Mouse (Mus musculus): Measurements from ENCODE around the gene Enam. TPM values are rescaled to one million over a fixed set of nuclear protein-coding genes. Genes with fewer than 3 reads are reported as not detected.
A peak's percentile ranks its signal among the peaks of the same experiment; 100 is the strongest.

Gene Enam
- total and polyA plus RNA-seq, 3 experiments: not detected

- peak; percentile 89 for TF ChIP-seq CTCF (IDR thresholded peaks at IDR 0.05)
- TF ChIP-seq EP300 (IDR thresholded peaks at IDR 0.05; ENCODE audit: insufficient read depth, low read depth, low read length): 0 out of 2 replicates have a peak, but pooled peaks have one; percentile 24
- peak; percentile 68 for TF ChIP-seq POLR2A (IDR thresholded peaks at IDR 0.05; ENCODE audit: insufficient read depth, low read depth, low read length)
- Histone ChIP-seq H3K36me3 (ENCODE audit: control insufficient read depth, insufficient read depth, low read length) (peaks cover 13% of the 10 kb centered on the region), H3K27ac (peak within 1 kb of the TSS; percentile 99), H3K4me1 (ENCODE audit: control insufficient read depth, insufficient read depth, low read length) (peaks cover 3% of the 10 kb centered on the region; the same call in 1 of the 2 replicates), H3K27me3 (ENCODE audit: control insufficient read depth, insufficient read depth, low read length) (no peaks in the 10 kb centered on the region), H3K79me2 (replicated peaks; ENCODE audit: control insufficient read depth, insufficient read depth, low read length) (peaks cover 3% of the 10 kb centered on the region; the same call in 1 of the 2 replicates), H3K4me3 (peak within 1 kb of the TSS; percentile 84), H3K9ac (ENCODE audit: low read depth, low read length) (peak within 1 kb of the TSS; percentile 94)
- under 1% methylated on average over 76 of the region's 76 CpGs for WGBS
- intact Hi-C loops (cut with DNase I): no loop called here
- peak; percentile 93 to 94 for DNase-seq
Measured at GRCm38 (mm10) chr5:88554086-88554886, 66.5 kb downstream of the Enam start, which contains the start of gene Utp3. Gene Utp3, plus strand, starts transcription at chr5:88554462.

Other genes starting within 250 kb of the Enam start
- not detected for gene Gm7714, start 219.1 kb upstream of the Enam start, total RNA-seq (2021)
- gene Gm7714, start 219.1 kb upstream of the Enam start, polyA plus RNA-seq (2012; rRNA removed): not detected in 2 replicates
- not detected for gene Prol1, start 170.7 kb upstream of the Enam start, total RNA-seq (2021)
- gene Prol1, start 170.7 kb upstream of the Enam start, polyA plus RNA-seq (2012; rRNA removed): not detected in 2 replicates
- gene Amtn, start 111.9 kb upstream of the Enam start, total RNA-seq (2021): not detected
- gene Amtn, start 111.9 kb upstream of the Enam start, polyA plus RNA-seq (2012; rRNA removed): 0.31 and 0.44 TPM in 2 replicates
- gene Ambn, start 32.0 kb upstream of the Enam start, total RNA-seq (2021): not detected
- not detected in 2 replicates for gene Ambn, start 32.0 kb upstream of the Enam start, polyA plus RNA-seq (2012; rRNA removed)
- under 1 TPM; 0.36 to 0.39 TPM for gene Jchain, start 39.9 kb downstream of the Enam start, total RNA-seq (2021)
- 3.1 and 3.9 TPM in 2 replicates for gene Jchain, start 39.9 kb downstream of the Enam start, polyA plus RNA-seq (2012; rRNA removed)
- gene Utp3, start 66.5 kb downstream of the Enam start, total RNA-seq (2021): 10 to 100 TPM; 19.9 to 22.7 TPM
- 6.9 and 8.8 TPM in 2 replicates for gene Utp3, start 66.5 kb downstream of the Enam start, polyA plus RNA-seq (2012; rRNA removed)
- 10 to 100 TPM; 11.6 to 13.3 TPM for gene Rufy3, start 77.1 kb downstream of the Enam start, total RNA-seq (2021)
- gene Rufy3, start 77.1 kb downstream of the Enam start, polyA plus RNA-seq (2012; rRNA removed): 4.7 and 7.2 TPM in 2 replicates
- 100 to 1,000 TPM; 187 to 211 TPM for gene Grsf1, start 188.2 kb downstream of the Enam start, total RNA-seq (2021)
- 63.6 and 111 TPM in 2 replicates for gene Grsf1, start 188.2 kb downstream of the Enam start, polyA plus RNA-seq (2012; rRNA removed)
- 10 to 100 TPM; 18.1 to 23.0 TPM for gene Mob1b, start 232.9 kb downstream of the Enam start, total RNA-seq (2021)
- 4.6 and 11.9 TPM in 2 replicates for gene Mob1b, start 232.9 kb downstream of the Enam start, polyA plus RNA-seq (2012; rRNA removed)